Mouse (Mus musculus) CH12.LX (cell line): ENCODE measurements around the gene Tmem56.

Experiments used
- CTCF ChIP-seq, 2 experiments: IDR thresholded peaks in 1 of 2; conservative IDR thresholded peaks in 1 of 2; 2 replicates each; pipeline ENCODE4 v1.5.1; 2011 to 2012; ENCODE audit warnings: low read depth in 2 of 2, low read length in 2 of 2, improper control_type of control experiment in 1 of 2, inconsistent platforms in 1 of 2, mild to moderate bottlenecking in 1 of 2, moderate library complexity in 1 of 2
- E2F4 ChIP-seq: IDR thresholded peaks from 2 replicates; pipeline ENCODE4 v1.6.1; 2011; ENCODE audit warnings: low read depth, low read length, improper control_type of control experiment; ENCODE audit not compliant: insufficient replicate concordance
- EP300 ChIP-seq: IDR thresholded peaks from 2 replicates; pipeline ENCODE4 v1.6.1; 2011; ENCODE audit warnings: low read length, improper control_type of control experiment
- MAX ChIP-seq: IDR thresholded peaks from 2 replicates; pipeline ENCODE4 v1.6.1; 2011; ENCODE audit warnings: low read length, improper control_type of control experiment
- USF2 ChIP-seq: conservative IDR thresholded peaks from 2 replicates; pipeline ENCODE4 v1.6.1; 2011; ENCODE audit warnings: low read depth, low read length, improper control_type of control experiment
- ZC3H11A ChIP-seq: IDR thresholded peaks from 2 replicates; pipeline ENCODE4 v1.6.1; 2012; ENCODE audit warnings: low read depth, mild to moderate bottlenecking, inconsistent platforms, low read length, improper control_type of control experiment

DNA sequence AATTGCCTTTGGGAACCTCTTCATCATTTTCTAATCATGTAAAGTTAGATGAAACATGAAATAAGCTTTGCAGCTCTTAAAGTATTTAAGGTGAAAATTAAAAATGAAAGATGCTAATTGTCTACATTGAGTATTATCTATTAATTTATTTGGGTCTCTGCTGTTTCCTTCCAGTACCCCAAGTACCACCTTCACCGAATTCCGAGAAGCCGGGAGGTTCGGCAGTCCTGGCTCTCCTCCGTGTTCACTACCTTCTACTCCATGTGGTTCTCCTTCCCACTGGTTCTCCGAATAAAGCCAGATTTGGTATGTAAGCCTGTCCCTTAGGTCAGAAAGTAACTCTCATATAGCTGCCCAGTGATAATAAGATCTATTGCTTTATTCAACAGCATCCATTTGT is 37.0 kb upstream of the Tmem56 start:
- TF ChIP-seq USF2 (no peak), CTCF (conservative IDR thresholded peaks at IDR 0.05 in 1 of 2, IDR thresholded peaks at IDR 0.05 in 1 of 2; ENCODE audit: low read depth in 2 of 2, low read length in 2 of 2) (no peak), ZC3H11A (no peak), MAX (no peak), EP300 (no peak), E2F4 (no peak)
